Mouse (Mus musculus): ENCODE results near the gene Svs1.
"Not testable (repeated sequence)": the region's sequence is repeated elsewhere in the genome, so short reads cannot be mapped to it uniquely, and the experiment has no call there.

Svs1 gene

GRCm38 (mm10) chr6:48986444-48986990 is at the start of gene Svs1:
Gene Svs1 (plus strand): TSS chr6:48986861.
- DNase-seq: no peak

DNA sequence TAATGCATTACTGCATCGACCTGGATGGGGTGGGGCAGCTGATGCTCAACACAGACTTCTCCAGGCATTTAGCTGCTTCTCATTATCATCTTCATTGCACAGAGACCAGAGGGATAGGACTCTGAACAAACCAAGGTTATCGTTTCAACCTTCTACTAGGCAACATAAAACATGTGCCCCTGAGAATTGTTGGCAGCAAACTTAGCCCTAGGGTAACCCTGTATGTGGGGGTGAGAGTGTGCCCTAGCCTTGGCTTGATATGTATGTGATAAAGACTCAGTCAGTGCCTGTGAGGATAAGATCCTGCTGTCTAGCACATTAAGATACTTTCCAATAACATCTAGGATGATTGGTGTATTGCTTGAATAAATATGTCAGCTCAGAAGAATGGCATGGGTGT is 37.1 kb upstream of the Svs1 start:
- DNase-seq: no peak

- DNase-seq: no peak
Observed at GRCm38 (mm10) chr6:48950676-48951075, 36.0 kb upstream of the Svs1 start.

DNA sequence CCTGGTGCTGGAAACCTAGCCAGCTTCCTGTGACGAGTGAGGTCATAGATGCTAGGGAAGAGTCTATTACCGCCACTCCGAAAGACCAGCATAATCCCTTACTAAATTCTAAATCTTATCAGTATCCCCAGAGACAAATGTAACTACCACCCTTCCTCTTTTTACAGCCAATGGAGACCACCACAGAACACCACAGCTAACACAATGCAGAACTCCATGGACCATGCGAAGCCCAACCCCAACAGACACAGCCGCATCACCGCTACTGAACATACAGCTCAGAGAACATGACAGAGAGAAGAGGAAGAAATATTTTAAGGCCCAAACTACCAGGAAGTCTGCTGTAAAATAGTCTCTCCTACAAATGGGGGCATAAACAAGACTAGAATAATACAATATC is 35.0 kb upstream of the Svs1 start:
- DNase-seq: no peak

GRCm38 (mm10) chr6:48953220-48953619 is 33.4 kb upstream of the Svs1 start:
- no peak for DNase-seq

GRCm38 (mm10) chr6:48954211-48954610 is 32.5 kb upstream of the Svs1 start:
- no peak for DNase-seq

DNA sequence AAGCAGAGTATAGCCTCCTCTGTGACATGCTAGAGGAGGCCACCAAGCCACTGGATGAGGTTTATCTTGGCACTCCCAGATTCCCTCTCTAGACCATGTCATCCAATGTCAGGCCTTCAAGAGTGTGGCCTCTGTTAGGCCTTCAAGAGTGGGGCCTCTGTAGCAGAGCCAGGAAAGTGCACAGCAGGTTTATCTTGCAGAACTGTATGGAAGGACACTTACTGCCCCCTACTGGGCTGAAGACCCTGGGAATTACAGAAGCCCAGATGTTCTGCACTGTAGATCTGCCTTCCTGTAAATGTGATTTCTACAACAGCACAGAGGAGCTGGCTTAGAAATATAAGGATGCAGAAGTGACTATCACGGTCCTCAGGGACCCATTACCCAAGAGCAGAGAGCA is 31.7 kb upstream of the Svs1 start:
- DNase-seq: peak; percentile 35

- DNase-seq: no peak
Observed at GRCm38 (mm10) chr6:48956785-48957184, 29.9 kb upstream of the Svs1 start.

DNA sequence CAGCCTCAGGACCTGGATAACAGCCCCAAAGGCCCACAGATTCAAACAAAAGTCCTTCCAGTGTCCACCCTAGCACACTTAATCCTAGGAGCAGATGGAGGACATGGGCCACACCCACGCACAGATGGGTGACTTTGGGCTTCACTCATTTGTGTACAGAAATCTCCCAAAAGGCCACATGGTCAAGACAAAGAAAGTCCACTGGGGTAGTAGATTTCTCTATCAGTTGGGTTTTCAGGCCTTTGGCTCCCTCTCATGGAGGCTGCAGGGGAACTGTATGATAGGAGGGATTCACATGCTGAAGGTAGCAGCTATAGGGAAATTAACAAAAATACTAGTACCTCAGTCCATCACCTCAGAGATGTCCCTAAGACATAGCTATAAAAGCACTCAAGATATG is 28.6 kb upstream of the Svs1 start:
- DNase-seq: no peak

DNA sequence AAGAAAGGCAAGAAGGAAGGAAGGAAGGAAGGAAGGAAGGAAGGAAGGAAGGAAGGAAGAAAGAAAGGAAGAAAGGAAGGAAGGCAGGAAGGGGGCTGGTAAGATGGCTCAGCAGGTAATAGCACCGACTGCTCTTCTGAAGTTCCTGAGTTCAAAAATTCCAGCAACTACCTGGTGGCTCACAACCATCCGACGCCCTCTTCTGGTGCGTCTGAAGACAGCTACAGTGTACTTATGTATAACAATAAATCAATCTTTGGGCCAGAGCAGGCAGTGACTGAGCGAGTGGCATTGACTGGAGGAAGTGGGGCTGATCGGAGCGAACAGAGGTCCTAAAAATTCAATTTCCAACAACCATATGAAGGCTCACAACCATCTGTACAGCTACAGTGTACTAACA is 27.5 kb upstream of the Svs1 start:
- DNase-seq: peak; percentile 4

DNA sequence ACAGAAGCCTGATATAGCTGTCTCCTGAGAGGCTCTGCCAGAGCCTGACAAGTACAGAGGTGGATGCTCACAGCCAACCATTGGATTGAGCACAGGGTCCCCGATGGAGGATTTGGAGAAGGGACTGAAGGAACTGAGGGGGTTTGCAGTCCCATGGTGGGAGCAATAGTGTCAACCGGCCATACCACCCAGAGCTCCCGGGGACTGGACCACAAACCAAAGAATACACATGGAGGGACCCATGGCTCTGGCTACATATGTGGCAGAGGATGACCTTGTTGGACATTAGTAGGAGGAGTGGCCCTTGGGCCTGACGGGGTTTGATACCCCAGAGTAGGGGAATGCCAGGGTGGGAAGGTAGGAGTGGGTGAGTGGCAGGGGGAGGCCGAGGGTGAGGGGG is 20.0 kb upstream of the Svs1 start:
- not testable (repeated sequence) for DNase-seq

GRCm38 (mm10) chr6:48967868-48968267 is 18.8 kb upstream of the Svs1 start:
- no peak for DNase-seq

DNA sequence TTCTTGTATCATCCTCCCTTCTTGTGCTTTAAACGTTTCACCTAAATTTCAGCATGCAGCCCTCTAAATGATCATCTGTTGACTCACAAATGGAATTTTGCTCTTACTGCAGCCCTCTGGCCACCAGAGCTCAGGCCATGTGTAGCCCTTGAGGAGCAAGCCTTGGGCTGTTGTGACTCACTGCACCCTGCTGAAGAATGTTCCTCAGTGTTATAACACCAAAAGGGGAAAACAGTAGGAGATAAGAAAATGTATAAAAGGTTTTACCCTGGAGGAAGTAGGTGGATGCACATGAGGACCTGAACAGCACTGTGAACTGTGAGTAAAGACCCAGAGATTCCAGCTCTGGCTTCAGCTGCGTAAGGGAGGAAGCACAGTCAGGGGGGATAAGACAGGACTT is 12.0 kb upstream of the Svs1 start, which contains the start of gene Doxl2:
TSS of gene Doxl2 (plus strand) at position 301 of the 400 bp plus-strand sequence.
- DNase-seq: no peak

GRCm38 (mm10) chr6:48979616-48980015 is 7.0 kb upstream of the Svs1 start:
- DNase-seq: no peak

DNA sequence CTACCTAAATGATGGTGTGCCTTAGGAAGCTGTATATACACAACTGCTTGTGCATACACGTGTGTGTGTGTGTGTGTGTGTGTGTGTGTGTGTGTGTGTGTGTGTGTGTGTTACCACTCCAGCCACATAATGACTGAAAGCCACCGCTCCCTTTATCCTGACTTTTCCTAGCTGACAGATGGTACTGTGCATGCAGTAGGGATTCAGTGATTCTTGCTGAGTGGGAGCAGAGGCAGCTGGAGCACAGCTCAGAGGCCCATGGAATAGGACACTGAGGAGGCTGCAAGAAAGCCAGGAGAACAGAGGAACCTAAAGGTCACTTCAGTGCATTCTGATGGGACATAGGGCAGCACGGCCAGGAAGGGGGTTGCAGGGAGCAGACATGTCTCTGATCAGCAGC is 4.4 kb upstream of the Svs1 start:
- DNase-seq: no peak

GRCm38 (mm10) chr6:48989971-48990370 is 3.3 kb downstream of the Svs1 start:
- DNase-seq: no peak

DNA sequence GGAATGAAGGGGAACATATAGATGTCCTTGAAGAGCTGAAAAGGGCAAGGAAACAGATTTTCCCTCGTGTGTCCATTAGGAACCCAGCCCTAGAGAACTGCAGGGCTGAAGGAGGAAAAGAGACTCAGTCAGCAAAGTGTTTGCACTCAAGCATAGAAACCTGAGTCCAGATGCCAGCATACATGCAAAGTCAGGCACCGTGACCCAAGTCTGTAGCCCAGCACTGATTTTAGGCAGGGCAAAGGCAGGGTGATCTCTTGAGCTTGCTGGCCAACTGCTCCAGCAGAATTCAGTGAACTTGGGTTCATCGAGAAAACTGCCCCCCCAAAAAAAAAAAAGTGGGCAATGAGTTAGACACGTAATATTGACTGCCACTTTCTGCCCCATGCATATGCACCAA is 5.3 kb downstream of the Svs1 start:
- DNase-seq: no peak

- DNase-seq: no peak
Observed at GRCm38 (mm10) chr6:48998186-48998585, 11.5 kb downstream of the Svs1 start.

GRCm38 (mm10) chr6:48998796-48999195 is 12.1 kb downstream of the Svs1 start:
- DNase-seq: no peak

GRCm38 (mm10) chr6:49003381-49003780 is 16.7 kb downstream of the Svs1 start:
- DNase-seq: no peak

- DNase-seq: peak; percentile 67
Observed at GRCm38 (mm10) chr6:49007981-49008380, 21.3 kb downstream of the Svs1 start.

DNA sequence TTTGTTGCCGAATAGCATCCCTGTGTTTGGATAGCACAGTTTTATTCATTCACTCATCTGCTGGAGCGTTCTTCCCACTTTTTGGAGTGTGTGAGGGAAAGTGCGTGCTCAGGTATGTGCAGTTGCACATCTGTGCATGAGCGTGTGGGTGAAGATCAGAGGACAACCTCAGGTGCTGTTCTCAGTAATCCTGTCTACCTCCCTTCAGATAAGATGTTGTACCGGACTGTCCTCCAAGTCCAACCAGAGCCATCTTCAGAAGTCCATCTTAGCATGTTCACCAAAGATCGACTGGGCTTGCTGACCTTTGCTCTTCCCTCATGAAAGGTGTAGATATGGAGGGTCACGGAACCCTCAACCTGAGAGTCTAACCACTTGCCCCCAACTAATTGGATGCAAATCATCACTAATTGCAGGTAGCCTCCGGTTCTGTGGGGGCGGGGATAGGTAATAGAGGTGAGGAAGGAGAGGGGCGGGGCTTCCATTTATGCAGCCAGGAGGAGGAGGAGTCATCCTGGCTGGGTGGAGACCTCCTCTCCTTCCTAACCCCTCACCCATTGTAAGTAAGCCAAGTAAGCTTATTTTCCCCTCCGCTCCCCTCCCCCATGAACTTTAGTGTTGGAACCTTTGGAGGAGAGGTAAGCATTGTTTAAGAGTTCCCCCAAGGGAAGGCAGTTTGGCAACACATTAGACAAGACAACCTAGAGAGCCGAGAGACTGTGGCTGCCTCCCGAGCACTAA is 21.9 kb downstream of the Svs1 start:
- DNase-seq: peak; percentile 10

GRCm38 (mm10) chr6:49009161-49009555 is 22.5 kb downstream of the Svs1 start:
- DNase-seq: no peak

- peak; percentile 12 for DNase-seq
Observed at GRCm38 (mm10) chr6:49009665-49010064, 23.0 kb downstream of the Svs1 start.

GRCm38 (mm10) chr6:49011191-49011590 is 24.5 kb downstream of the Svs1 start:
- no peak for DNase-seq

All from thymus, postnatal 14 days (tissue).